Mouse (Mus musculus) macrophage (primary cell): ENCODE results near the gene Tmem129. TPM values are rescaled to one million over a fixed set of nuclear protein-coding genes. Genes with fewer than 3 reads are reported as not detected.

Source experiments
- H3K27ac ChIP-seq: fragments of 350-480 bp; formaldehyde crosslinking; 2 replicates; pipeline ENCODE4 v1.9.0; 2021
- H3K36me3 ChIP-seq: fragments of 350-480 bp; formaldehyde crosslinking; 2 replicates; pipeline ENCODE4 v1.9.0; 2021; ENCODE audit errors: inconsistent target
- H3K4me3 ChIP-seq: fragments of 350-480 bp; formaldehyde crosslinking; 2 replicates; pipeline ENCODE4 v1.9.0; 2021; ENCODE audit errors: inconsistent target
- H3K79me2 ChIP-seq: fragments of 350-480 bp; formaldehyde crosslinking; 2 replicates; pipeline ENCODE4 v1.9.0; 2021; ENCODE audit errors: inconsistent target
- WGBS: methylation state at CpG from one replicate; pipeline ENCODE4 v1.1.7; 2026; ENCODE audit warnings: inconsistent platforms; ENCODE audit not compliant: missing documents; 5-methylcytosine and 5-hydroxymethylcytosine counted together
- polyA plus RNA-seq: library from polyadenylated mRNA; stranded (reverse); fragments of 250-400 nt; gene quantifications from 3 replicates; pipeline ENCODE4 v1.2.4, GENCODE M21; 2018; ENCODE audit warnings: inconsistent platforms

Tmem129 gene
- polyA plus RNA-seq, 1 experiment from 2014 or later, result 11.7 TPM

DNA sequence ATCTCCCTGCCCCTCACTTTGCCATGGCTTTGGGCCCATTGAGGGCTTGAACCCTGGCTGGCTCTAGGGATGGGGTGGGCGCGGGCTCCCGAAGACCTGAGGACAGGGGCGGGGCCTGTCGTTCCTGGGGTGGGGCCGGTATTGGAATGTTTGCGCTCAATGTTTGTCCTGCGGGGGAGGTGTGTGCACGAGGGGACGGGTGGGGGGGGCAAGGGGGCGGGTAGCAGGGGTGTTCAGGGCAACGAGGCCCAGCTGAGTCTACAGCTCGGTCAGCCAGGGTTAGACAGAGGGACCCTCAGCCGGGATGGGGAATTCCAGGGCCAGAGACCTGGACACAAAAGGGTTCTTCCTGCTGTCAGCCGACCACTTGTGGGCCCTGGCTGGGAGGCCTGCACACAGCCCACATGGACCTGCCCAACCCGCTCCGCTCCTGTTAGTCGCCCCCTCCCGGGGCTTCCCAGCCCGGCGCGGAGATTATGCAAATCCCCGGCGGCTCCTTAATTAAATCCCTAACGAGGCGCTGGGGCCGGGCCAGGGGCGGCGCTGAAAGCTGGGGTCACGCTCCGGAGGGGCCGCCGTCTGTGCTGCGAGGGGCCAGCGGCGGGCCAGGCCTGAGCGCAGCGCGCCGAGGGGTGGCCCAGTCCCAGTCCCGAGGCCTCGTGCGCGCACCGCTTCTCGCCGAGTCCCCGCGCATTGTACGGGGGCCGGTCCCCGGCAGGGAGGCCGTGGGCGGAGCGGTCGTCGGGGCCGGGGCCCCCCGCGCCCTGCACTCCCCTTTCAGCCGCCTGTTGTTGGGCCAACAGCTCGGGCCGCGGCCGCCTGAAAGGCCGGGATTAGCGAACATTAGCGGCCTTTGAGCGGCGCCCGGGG, 36.9 kb upstream of the Tmem129 start:
- Histone ChIP-seq H3K27ac (no peak overlapping the region), H3K4me3 (no peak overlapping the region), H3K79me2 (no peaks in the 10 kb centered on the region), H3K36me3 (no peaks in the 10 kb centered on the region)
- WGBS, result 17% methylated on average over 65 of the region's 71 CpGs

DNA sequence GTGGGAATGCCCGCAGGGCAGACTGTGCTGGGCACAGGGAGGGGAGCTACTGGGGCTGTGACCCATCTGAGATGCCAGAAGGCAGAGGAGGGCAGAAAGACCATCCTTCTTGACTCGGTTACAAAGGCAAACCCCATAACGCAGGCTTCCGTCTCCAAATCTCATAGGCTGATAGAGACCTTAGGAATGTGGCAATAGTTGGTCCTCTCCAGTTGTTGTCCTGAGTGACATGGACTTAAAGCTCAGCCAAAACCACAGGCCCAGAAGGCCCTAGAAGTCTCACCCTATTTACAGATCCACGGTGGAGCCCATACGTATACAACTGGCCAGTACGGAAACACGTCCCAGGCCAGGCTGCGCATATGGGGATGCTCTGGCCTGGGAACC, 36.2 kb upstream of the Tmem129 start:
- Histone ChIP-seq H3K4me3 (no peak overlapping the region), H3K36me3 (no peaks in the 10 kb centered on the region), H3K27ac (no peak overlapping the region), H3K79me2 (no peaks in the 10 kb centered on the region)
- WGBS, result 93% methylated on average over 9 of the region's 9 CpGs

DNA sequence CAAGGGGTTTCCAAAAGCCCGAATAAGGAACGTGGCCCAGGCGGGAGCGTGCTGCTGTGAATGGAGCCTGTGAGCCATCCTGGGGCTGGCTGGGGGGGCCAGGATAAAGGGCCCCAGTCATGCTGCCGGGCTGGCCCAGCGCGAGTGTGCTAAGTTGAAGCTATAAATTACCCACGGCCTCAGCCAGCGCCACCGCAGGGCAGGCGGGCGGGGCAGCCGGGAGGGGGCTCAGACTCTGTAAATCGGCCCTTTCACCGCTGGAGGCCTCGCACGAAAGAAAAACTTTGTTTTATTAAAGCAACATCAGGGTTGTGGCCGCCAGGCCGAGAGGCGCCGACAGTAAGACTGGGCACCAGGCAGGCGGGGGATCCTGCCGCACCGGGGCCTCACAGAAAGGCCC, 34.2 kb upstream of the Tmem129 start:
- 14% methylated on average over 24 of the region's 24 CpGs for WGBS
- Histone ChIP-seq H3K36me3 (no peaks in the 10 kb centered on the region), H3K4me3 (no peak overlapping the region), H3K79me2 (no peaks in the 10 kb centered on the region), H3K27ac (no peak overlapping the region)

DNA sequence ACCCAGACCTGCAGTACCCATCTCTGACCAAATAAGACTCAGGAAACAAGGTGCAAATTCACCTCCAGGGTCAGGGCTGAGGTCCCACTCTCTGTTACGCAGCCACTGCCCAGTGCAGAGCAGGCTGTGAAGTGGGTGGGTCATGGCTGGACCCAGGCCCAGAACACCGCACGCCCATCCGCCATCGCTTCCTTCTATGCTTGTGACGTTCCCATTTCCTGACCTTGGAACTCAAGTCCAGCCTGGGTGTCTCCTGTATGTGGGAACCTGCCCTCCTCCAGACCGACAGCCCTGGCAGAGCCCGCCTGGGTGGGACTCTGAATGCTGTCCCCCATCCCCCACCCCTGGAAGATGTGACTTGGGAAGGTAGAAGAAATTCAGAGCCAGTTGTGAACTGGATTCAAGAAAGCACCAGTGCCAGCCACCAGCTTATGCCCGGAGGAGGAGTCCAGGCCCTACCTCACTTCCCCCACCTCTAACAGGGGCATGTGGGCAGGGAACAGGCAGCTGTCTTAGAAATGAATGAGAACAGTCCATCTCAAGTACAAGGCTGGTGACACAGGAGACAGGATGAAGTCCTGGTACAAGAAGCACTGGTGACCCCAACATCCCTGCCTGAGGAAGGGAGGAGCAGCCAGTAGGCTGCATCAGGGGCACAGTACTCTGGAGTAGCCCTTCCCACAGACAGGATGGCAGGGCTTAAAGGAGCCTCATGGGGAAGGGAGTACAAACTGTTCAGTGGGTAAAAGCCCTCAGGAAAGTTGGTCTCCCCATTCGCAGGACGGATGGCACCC, 31.8 kb upstream of the Tmem129 start:
- WGBS, result 94% methylated on average over 11 of the region's 11 CpGs
- Histone ChIP-seq H3K36me3 (no peaks in the 10 kb centered on the region), H3K79me2 (no peaks in the 10 kb centered on the region), H3K27ac (no peak overlapping the region), H3K4me3 (no peak overlapping the region)

DNA sequence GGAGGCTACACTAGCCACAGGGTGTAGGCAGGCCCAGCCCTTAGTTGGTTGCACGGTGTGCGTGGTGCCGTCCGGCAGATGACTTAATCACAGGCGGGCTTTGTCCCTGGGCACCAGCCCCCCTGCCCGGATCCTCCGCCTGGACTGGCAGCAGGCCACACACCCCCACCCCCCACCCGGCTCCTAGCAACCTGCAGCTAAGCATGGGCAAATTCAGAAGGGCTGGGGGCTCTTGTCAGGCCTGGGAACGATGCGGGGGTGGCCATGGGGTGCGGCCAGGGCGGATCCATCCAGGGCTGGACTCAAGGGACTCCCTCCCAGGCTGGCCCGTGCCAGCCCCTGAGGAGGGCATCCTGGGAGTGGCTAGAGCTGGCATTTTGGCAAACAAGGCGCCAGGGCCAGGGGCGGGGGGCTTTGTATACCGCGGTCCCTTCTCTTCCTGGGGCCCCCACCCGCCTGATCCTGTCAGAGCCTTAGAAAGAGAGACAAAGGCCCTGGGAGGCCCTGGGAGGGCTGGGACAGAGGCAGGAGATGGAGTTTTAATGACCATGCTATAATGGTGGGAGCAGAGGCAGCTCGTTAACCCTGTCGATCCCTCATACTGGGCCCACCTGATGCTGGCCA, 31.1 kb upstream of the Tmem129 start:
- 96% methylated on average over 20 of the region's 20 CpGs for WGBS
- Histone ChIP-seq H3K4me3 (no peak overlapping the region), H3K36me3 (no peaks in the 10 kb centered on the region), H3K27ac (no peak overlapping the region), H3K79me2 (no peaks in the 10 kb centered on the region)

DNA sequence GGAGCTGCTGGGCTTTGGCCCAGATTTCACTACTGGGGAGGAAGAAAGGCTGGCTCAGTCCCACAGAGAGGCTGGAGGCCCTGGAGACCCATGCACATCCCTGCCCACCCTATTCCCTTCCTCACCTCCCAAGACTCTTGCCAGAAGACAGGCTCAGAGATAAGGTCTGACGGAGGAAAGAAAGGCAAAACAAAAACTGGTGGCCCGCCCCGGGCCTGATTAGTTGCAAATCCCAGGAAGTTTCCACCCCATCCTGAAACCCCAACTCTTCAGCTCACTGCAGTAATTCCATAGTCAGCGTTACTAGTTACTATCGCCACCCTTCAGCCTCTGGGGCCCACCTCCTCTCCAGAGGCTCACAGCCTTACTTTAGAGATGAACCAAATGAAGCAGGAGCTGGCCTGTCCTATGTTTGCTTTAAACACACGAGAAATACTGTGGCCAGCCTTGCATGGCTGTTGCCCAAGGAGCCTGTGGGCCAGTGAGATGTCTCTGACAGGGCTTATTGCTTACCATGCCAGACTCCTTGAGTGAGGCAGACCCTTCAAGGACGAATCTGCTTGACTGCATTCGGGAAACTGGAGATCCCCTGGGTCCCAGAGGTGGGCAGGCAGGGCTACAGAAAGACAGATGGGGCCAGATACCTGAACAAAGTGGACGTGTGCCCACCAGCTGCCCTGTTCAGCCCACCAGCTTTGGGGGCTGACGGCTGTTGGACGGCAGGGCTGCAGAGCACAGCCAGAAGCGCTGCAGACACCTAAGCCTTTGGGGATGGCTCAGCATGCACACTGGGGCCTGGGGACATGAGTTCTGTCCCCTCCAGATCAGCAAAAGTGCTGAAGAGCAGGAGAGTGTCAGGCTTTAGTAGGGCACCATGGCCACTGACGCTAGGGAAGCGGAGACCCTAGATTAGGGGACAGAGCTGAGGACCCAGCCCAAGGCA, 30.3 kb upstream of the Tmem129 start:
- Histone ChIP-seq H3K79me2 (no peaks in the 10 kb centered on the region), H3K4me3 (no peak overlapping the region), H3K27ac (no peak overlapping the region), H3K36me3 (no peaks in the 10 kb centered on the region)
- 94% methylated on average over 14 of the region's 14 CpGs for WGBS

DNA sequence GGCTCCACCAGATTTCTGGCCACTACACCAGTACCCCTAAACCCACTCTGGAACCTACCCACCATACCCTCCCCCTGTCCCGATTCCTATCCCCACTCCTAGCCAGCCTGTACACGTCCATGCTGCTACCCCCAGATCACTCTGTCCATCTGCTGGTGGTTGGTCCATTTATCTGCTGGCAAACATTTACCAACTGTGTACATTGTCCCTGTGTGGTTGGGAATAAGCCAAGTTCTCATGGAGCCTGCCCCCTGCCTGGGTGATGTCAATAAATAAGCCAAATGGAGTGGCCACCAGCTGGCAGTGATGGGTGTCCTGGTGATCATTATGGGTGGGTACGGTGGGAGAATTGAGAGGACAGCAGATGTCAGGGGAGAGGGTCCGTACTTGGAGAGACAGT, 28.9 kb upstream of the Tmem129 start:
- no peaks in the 10 kb centered on the region for H3K36me3 ChIP-seq
- H3K4me3 ChIP-seq, result no peak overlapping the region
- no peaks in the 10 kb centered on the region for H3K79me2 ChIP-seq
- 96% methylated on average over 4 of the region's 4 CpGs for WGBS
- no peak overlapping the region for H3K27ac ChIP-seq

DNA sequence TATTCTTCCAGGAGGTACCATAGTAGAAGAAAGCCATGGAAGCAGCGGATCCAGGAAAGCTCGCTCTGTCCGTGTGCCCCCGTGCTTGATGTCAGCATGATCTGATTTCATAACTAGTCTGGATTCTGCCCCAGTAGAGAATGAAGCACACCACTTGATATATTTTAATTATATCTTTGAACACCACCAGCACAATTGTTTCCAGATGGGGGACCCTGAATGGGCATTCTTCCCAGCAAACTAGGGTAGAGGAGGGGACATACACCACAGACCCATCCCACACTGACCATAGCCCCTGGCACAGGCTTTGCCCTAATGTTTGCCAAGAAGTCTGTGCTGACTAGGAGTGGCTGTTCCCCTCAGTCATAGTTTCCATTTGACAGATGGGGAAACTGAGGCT, 26.7 kb upstream of the Tmem129 start:
- WGBS, result 98% methylated on average over 4 of the region's 4 CpGs
- H3K27ac ChIP-seq, result no peak overlapping the region
- H3K36me3 ChIP-seq, result no peaks in the 10 kb centered on the region
- no peak overlapping the region for H3K4me3 ChIP-seq
- H3K79me2 ChIP-seq, result no peaks in the 10 kb centered on the region

DNA sequence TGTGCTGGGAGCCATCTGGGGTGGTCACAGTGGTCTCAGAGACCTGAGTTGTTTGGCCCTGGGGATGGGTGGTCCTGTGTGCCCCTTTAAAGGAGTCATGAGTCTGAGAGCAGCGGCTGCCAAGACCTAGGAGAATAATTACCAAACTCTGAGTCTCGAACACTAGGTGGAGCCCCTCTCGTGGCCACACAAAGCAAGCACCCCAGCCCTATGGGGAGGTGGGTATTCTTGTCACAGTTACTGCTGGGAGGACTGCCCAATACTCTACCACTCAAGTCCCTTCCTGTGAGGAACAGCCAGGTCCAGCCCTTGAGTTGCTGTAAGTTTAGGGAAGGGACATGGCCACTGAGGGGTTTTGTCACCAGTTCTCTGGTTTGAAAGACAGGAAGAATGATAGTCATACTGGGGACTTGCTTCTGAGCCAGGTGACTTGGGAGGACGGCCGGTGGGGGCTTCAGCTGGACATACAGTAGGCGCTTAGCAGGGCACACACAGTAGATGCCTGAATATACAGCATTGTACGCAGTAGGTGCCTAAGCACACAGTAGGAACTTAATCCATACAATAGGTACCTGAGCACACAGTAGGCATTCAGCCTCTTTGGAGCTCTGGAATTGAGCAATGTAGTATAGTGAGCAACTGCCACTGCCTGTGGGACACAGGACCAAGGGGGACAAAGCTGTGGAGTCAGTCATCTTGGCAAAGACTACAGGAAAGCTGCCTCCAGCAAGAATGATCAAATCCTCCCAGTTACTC, 25.9 kb upstream of the Tmem129 start:
- Histone ChIP-seq H3K36me3 (no peaks in the 10 kb centered on the region), H3K4me3 (no peak overlapping the region), H3K79me2 (no peaks in the 10 kb centered on the region), H3K27ac (no peak overlapping the region)
- WGBS, result 50% methylated on average over 7 of the region's 7 CpGs

DNA sequence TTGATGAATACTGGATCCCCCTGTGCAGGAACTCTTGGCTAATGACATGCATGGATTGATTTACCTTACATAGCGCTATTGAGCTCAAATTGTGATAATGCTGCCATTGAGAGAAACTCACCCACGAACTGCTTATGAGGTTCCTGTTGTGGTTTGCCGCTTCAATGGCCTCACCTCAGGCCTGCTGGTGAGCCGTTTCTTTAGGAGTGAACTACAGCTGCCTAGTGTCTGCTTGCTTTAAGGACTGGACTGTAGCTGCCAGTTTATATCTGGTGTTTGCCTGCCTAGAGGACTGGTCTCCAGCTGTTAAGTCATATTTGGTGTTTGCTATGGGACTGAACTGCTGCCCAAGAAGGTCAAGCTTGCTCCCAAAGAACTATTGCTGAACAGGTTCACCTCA, 24.7 kb upstream of the Tmem129 start:
- Histone ChIP-seq H3K4me3 (no peak overlapping the region), H3K27ac (no peak overlapping the region), H3K79me2 (no peaks in the 10 kb centered on the region), H3K36me3 (no peaks in the 10 kb centered on the region)
- 53% methylated on average over 4 of the region's 4 CpGs for WGBS

DNA sequence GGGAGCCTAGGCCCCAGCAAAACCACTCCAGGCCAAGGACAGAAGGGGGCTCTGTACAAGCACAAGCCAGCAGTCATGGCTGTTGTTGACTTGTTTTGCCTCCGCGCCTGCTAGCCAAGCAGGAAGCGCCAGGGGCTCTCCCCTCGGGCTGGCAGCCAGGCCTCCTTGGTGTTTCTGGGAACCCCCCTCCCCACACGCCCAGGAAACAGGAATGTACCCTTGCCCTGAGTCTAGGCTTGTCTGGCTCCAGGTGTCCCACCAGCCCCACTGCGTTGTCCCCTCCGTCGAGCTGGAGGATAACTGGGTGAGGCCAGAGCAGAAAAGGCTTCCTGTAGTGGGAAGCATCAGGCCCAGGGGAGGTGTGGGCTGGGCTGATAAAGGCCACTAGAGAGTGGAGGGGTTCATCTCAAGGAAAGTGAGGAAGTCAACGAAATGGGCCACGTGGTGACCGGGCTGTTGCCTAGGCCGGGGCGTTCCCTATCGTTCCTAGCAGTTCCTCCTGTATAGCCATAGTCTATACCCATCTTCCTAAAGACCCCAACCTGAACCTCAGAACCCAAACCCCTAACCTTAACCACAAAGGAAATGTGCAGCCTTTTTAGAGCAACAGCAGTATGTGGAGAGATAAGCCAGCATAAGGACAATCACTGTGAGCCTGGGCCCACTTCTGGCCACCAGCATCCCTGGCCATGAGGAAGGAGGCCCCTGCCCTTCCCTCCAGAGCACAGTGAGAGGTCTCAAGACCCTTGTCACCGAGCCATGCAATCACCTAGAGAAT, 23.6 kb upstream of the Tmem129 start:
- Histone ChIP-seq H3K27ac (no peak overlapping the region), H3K36me3 (no peaks in the 10 kb centered on the region), H3K4me3 (no peak overlapping the region), H3K79me2 (no peaks in the 10 kb centered on the region)
- WGBS, result 42% methylated on average over 15 of the region's 15 CpGs

DNA sequence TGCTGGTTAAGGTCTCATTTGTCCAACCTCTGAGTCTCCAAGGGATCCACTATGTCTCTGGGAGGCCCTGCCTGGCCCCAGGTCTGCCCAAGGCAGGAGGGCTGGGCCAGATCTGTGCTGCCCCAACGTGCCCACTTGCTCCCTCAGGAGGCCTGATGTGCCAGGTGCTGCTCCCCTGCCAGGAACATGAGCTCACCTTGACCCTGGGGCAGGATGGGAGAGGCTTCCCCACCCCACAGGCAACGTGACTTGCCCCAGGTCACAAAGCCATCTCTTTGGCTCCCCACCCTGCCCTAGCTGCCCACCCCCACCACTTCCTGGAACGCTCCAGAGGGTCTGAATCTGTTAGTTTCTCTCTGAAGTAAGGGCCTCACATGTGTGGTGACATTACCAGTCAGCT, 22.8 kb upstream of the Tmem129 start:
- WGBS, result 63% methylated on average over 3 of the region's 3 CpGs

DNA sequence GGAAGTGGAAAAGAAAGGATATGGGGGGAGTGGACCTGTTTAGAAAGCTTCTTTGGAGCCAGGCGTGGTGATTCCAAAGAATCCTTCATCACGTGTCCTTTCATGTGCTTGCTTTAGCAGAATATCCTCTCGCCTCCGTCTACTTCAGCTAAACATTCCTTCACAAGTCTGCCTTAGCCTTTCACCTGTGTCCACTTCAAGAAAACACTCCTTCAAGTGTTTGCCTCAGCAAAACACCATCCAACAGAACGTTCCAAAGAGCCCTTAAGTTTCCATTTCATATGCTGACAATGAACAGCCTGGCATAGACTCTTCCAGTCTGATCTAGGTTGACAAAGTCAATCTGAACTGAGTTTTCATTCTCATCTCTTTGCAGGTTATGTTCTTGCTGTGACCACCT, 20.0 kb upstream of the Tmem129 start:
- no peak overlapping the region for H3K27ac ChIP-seq
- H3K4me3 ChIP-seq, result no peak overlapping the region
- WGBS, result 91% methylated on average over 5 of the region's 5 CpGs
- no peaks in the 10 kb centered on the region for H3K36me3 ChIP-seq
- no peaks in the 10 kb centered on the region for H3K79me2 ChIP-seq

More for the DNA sequence above, 22.8 kb upstream of the Tmem129 start:
- Histone ChIP-seq H3K27ac (no peak overlapping the region), H3K79me2 (no peaks in the 10 kb centered on the region), H3K36me3 (no peaks in the 10 kb centered on the region), H3K4me3 (no peak overlapping the region)
